Mouse (Mus musculus) stomach, embryonic 14.5 days (tissue): ENCODE data around the gene Ndufa4l2. TPM values are rescaled to one million over a fixed set of nuclear protein-coding genes. Genes with fewer than 3 reads are reported as not detected.

ENCODE experiments used
- ATAC-seq: fragments of 200-750 bp; cut with Nextera tagmentation; 2 replicates; pipeline ENCODE4 v1.8.0; 2017; ENCODE audit warnings: low read depth, moderate TSS enrichment; ENCODE audit not compliant: insufficient number of reproducible peaks, insufficient read depth, low FRiP score
- H3K27ac ChIP-seq: fragments of 300-500 bp; sonication (generic); 2 replicates; pipeline ENCODE4 v1.5.1; 2014; ENCODE audit warnings: mild to moderate bottlenecking, low read length, moderate library complexity, mixed read lengths
- H3K27me3 ChIP-seq: fragments of 300-500 bp; sonication (generic); 2 replicates; pipeline ENCODE4 v1.6.1; 2014; ENCODE audit warnings: low read length, control low read depth, mixed read lengths; ENCODE audit not compliant: control insufficient read depth, insufficient read depth
- H3K36me3 ChIP-seq: fragments of 300-500 bp; sonication (generic); 2 replicates; pipeline ENCODE4 v1.6.1; 2014; ENCODE audit warnings: mild to moderate bottlenecking, control low read depth, low read length, moderate library complexity, mixed read lengths; ENCODE audit not compliant: control insufficient read depth, insufficient read depth
- H3K4me1 ChIP-seq: fragments of 300-500 bp; sonication (generic); 2 replicates; pipeline ENCODE4 v1.6.1; 2014; ENCODE audit warnings: low read length, control low read depth, mixed read lengths; ENCODE audit not compliant: control insufficient read depth, insufficient read depth
- H3K4me2 ChIP-seq: fragments of 300-500 bp; sonication (generic); replicated peaks from 2 replicates; pipeline ENCODE4 v1.6.1; 2014; ENCODE audit warnings: low read depth, low read length, control low read depth
- H3K4me3 ChIP-seq: fragments of 300-500 bp; sonication (generic); 2 replicates; pipeline ENCODE4 v1.5.1; 2014; ENCODE audit warnings: low read depth, low read length, control low read depth
- H3K9ac ChIP-seq: fragments of 300-500 bp; sonication (generic); replicated peaks from 2 replicates; pipeline ENCODE4 v1.6.1; 2014; ENCODE audit warnings: low read depth, mild to moderate bottlenecking, control low read depth, low read length, moderate library complexity, mixed read lengths
- H3K9me3 ChIP-seq: fragments of 300-500 bp; sonication (generic); 2 replicates; pipeline ENCODE4 v1.6.1; 2016; ENCODE audit warnings: low read depth, low read length, control low read depth; ENCODE audit not compliant: control insufficient read depth
- WGBS: fragments of 180-500 bp; shearing (Covaris S2); extraction: QIAGEN DNeasy Blood & Tissue Kit; methylation state at CpG from one replicate; pipeline ENCODE4 v1.1.7; 2014; 5-methylcytosine and 5-hydroxymethylcytosine counted together
- polyA plus RNA-seq: library from polyadenylated mRNA; unstranded; fragments of >200 nt; fragmentation: Nextera tagmentation; extraction: Ambion mirVana; gene quantifications from 2 replicates; pipeline ENCODE4 v1.2.1, GENCODE M21; 2014

The Ndufa4l2 gene
- polyA plus RNA-seq, 1 experiment from 2014 or later, result 81.3 TPM

- peaks cover 72% of the 10 kb centered on the region for H3K27me3 ChIP-seq
- no peaks in the 10 kb centered on the region for H3K9me3 ChIP-seq
- H3K9ac ChIP-seq, result no peak overlapping the region
- H3K36me3 ChIP-seq, result no peaks in the 10 kb centered on the region
- no peak overlapping the region for H3K27ac ChIP-seq
- ATAC-seq, result 0 out of 2 replicates have a peak, but pooled peaks have one; percentile 16
- H3K4me2 ChIP-seq, result peak overlapping the region; percentile 15
- peak overlapping the region; percentile 10; the same call in 1 of the 2 replicates for H3K4me3 ChIP-seq
- H3K4me1 ChIP-seq, result peaks cover 8% of the 10 kb centered on the region
- WGBS, result under 1% methylated on average over 26 of the region's 26 CpGs
These were observed 11.9 kb downstream of the Ndufa4l2 start for GRCm38 (mm10) chr10:127526681-127527080.

- H3K4me1 ChIP-seq, result peaks cover 7% of the 10 kb centered on the region
- H3K36me3 ChIP-seq, result no peaks in the 10 kb centered on the region
- no peaks in the 10 kb centered on the region for H3K9me3 ChIP-seq
- no peak overlapping the region for H3K27ac ChIP-seq
- H3K4me2 ChIP-seq, result no peak overlapping the region
- H3K9ac ChIP-seq, result no peak overlapping the region
- peaks cover 80% of the 10 kb centered on the region for H3K27me3 ChIP-seq
- H3K4me3 ChIP-seq, result no peak overlapping the region
- no peak for ATAC-seq
- 4% methylated on average over 17 of the region's 17 CpGs for WGBS
These were observed 12.7 kb downstream of the Ndufa4l2 start for GRCm38 (mm10) chr10:127527481-127527880.

GRCm38 (mm10) chr10:127530945-127531344 lies 16.2 kb downstream of the Ndufa4l2 start:
- whole genome bisulfite sequencing, result 2% methylated on average over 20 of the region's 25 CpGs
- H3K27ac ChIP-seq, result no peak overlapping the region
- H3K9me3 ChIP-seq, result no peaks in the 10 kb centered on the region
- H3K4me1 ChIP-seq, result peaks cover 18% of the 10 kb centered on the region
- H3K4me3 ChIP-seq, result 0 out of 2 replicates have a peak overlapping the region, but pooled peaks have one; percentile 10
- no peak overlapping the region for H3K9ac ChIP-seq
- ATAC-seq, result no peak
- H3K4me2 ChIP-seq, result no peak overlapping the region; the same call in 1 of the 2 replicates
- H3K36me3 ChIP-seq, result no peaks in the 10 kb centered on the region
- peaks cover 93% of the 10 kb centered on the region for H3K27me3 ChIP-seq

DNA sequence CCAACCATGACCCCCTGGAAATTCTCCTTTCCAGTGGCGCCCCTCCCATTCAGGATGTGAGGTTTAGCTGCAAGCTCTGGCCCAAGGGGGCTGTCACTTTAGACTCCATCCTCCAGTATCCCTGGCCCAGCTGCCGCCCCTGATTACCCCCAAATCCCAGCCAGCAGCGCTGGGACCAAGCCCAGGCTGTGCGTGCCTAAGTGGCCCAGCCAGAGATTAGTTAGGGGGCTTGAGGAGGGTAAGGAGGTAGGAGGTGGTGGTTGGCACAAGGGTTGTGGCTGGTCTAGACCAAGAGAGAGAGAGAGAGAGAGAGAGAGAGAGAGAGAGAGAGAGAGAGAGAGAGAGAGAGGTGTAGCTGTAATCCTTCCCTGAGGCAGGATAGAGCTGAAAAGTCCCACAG lies 16.8 kb downstream of the Ndufa4l2 start:
- peaks cover 92% of the 10 kb centered on the region for H3K27me3 ChIP-seq
- ATAC-seq, result no peak
- H3K4me1 ChIP-seq, result peaks cover 12% of the 10 kb centered on the region; the same call in 1 of the 2 replicates
- H3K36me3 ChIP-seq, result no peaks in the 10 kb centered on the region
- no peak overlapping the region for H3K9ac ChIP-seq
- H3K4me3 ChIP-seq, result no peak overlapping the region
- 1% methylated on average over 4 of the region's 4 CpGs for WGBS
- H3K27ac ChIP-seq, result no peak overlapping the region
- no peak overlapping the region for H3K4me2 ChIP-seq
- no peaks in the 10 kb centered on the region for H3K9me3 ChIP-seq

DNA sequence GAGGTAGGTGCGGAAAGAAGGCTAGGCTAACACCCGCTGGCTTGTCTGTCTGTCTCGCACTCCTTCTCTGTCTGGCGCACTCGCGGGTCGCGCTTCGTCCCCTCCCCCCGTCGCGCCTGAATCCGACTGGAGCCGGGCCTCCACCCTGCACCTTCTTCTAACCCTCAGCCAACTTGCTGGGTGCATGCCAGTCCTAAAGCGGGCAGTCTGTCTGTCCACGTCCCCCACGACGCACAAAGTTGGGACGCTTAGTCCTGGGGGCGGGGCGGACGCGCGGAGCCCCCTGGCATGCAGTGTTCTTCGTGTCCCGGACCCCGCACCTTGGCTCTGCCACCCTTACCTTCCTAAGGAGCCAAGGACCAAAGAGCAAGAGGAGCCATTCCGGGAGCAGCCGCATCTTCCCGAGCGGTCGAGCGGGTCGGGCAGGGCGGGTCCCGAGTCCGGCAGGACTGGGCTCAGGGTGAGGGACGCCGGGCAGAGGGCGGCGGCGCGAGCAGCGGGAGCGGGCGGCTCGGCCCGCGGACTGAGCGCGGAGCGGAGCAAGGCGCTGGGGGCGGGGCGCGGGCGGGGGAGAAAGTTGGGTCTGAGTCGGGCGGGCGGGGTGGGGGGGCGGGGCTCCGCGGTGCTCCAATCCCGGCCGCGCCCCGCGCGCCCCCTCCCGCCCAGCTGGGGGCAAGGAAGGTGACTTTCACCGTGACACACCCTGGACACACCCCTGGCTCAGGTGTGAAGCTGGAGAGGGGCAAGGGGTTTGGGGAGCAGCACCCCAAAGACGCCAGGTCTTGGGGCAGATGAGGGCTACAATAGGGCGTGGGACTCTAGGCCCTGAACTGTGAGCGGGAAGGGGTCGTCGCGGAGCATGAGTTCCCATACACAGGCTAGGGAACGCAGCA lies 19.5 kb downstream of the Ndufa4l2 start, which contains the start of gene Nxph4:
Nxph4 (minus strand) TSS at position 524 of the 893 bp plus-strand sequence.
- 0 out of 2 replicates have a peak, but pooled peaks have one; percentile 35 for ATAC-seq
- Histone ChIP-seq H3K9me3 (no peaks in the 10 kb centered on the region), H3K4me3 (peak within 1 kb of the TSS; percentile 45), H3K27ac (no peak within 1 kb of the TSS), H3K27me3 (peaks cover 66% of the 10 kb centered on the region), H3K4me1 (peaks cover 11% of the 10 kb centered on the region; the same call in 1 of the 2 replicates), H3K4me2 (peak within 1 kb of the TSS; percentile 68), H3K9ac (no peak within 1 kb of the TSS; the same call in 1 of the 2 replicates), H3K36me3 (peaks cover 12% of the 10 kb centered on the region; the same call in 1 of the 2 replicates)
- under 1% methylated on average over 70 of the region's 78 CpGs for WGBS

DNA sequence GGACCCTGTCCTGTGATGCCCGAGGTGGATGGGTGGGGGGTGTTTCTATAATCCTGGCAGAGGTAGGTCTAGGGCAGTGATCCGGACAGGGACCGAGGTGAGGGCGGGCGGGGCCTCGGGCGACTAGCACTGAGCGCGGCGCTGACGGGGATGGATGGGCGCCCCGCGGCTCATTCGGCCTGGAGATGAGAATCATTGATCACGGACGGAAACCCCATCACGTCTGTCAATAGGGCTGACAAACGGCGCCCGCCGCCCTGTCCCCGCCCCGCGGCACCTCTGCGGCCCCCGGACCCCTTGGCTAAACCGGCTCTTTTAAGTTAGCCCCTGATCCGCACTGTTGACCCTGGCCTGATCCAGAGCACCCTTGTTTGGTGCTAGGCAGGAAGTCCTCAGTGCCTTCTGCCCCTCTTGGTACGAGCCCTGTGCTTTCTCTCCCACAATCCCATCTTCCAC lies 20.2 kb downstream of the Ndufa4l2 start:
- peak overlapping the region; percentile 68 for H3K4me2 ChIP-seq
- H3K9me3 ChIP-seq, result no peaks in the 10 kb centered on the region
- peaks cover 11% of the 10 kb centered on the region; the same call in 1 of the 2 replicates for H3K4me1 ChIP-seq
- WGBS, result under 1% methylated on average over 29 of the region's 30 CpGs
- peak overlapping the region; percentile 45 for H3K4me3 ChIP-seq
- no peak for ATAC-seq
- H3K36me3 ChIP-seq, result peaks cover 15% of the 10 kb centered on the region; the same call in 1 of the 2 replicates
- peaks cover 59% of the 10 kb centered on the region for H3K27me3 ChIP-seq
- H3K27ac ChIP-seq, result no peak overlapping the region
- H3K9ac ChIP-seq, result no peak overlapping the region

GRCm38 (mm10) chr10:127536586-127537314 lies 22.0 kb downstream of the Ndufa4l2 start:
- 16% methylated on average over 8 of the region's 8 CpGs for WGBS
- peaks cover 32% of the 10 kb centered on the region for H3K36me3 ChIP-seq
- no peak overlapping the region for H3K4me2 ChIP-seq
- no peak overlapping the region for H3K27ac ChIP-seq
- peaks cover 11% of the 10 kb centered on the region; the same call in 1 of the 2 replicates for H3K4me1 ChIP-seq
- H3K27me3 ChIP-seq, result peaks cover 42% of the 10 kb centered on the region
- no peak overlapping the region for H3K4me3 ChIP-seq
- ATAC-seq, result no peak
- H3K9ac ChIP-seq, result no peak overlapping the region
- no peaks in the 10 kb centered on the region for H3K9me3 ChIP-seq
